Mouse (Mus musculus) liver, adult 10 weeks (tissue): ENCODE data around the gene Gm5108. TPM values are rescaled to one million over a fixed set of nuclear protein-coding genes. Genes with fewer than 3 reads are reported as not detected.

Source experiments
- polyA plus RNA-seq: library from polyadenylated mRNA; stranded (reverse); fragments of 350-450 nt; fragmentation: Illumina TruSeq; extraction: RNeasy Lipid Tissue Mini Kit (QIAGEN cat#74804); gene quantifications from one replicate; pipeline ENCODE4 v1.2.3, GENCODE M21; 2014; ENCODE audit warnings: low read depth, low replicate concordance

The Gm5108 gene
- not detected for polyA plus RNA-seq

GRCm38 (mm10) chr5:67941369-67941768 lies at the start of gene Gm5108:
Gene Gm5108 (plus strand): TSS chr5:67941669.

GRCm38 (mm10) chr5:67946321-67946720 lies 4.9 kb downstream of the Gm5108 start, which contains the start of gene Gm21905:
Gene Gm21905 (minus strand): TSS chr5:67946421.

Other genes with a start within 250 kb of the Gm5108 start
- gene Atp8a1, start 94.2 kb upstream of the Gm5108 start, polyA plus RNA-seq = 2.9 TPM
- not detected for gene Gm21905, start 4.8 kb downstream of the Gm5108 start, polyA plus RNA-seq
- gene Grxcr1, start 90.2 kb downstream of the Gm5108 start, polyA plus RNA-seq = not detected